Mouse (Mus musculus): ENCODE data around the gene Itgae. TPM values are rescaled to one million over a fixed set of nuclear protein-coding genes. Genes with fewer than 3 reads are reported as not detected.

Gene Itgae
- total RNA-seq, 2 experiments from 2014 or later, result 0.12 TPM; not detected in 1

DNA sequence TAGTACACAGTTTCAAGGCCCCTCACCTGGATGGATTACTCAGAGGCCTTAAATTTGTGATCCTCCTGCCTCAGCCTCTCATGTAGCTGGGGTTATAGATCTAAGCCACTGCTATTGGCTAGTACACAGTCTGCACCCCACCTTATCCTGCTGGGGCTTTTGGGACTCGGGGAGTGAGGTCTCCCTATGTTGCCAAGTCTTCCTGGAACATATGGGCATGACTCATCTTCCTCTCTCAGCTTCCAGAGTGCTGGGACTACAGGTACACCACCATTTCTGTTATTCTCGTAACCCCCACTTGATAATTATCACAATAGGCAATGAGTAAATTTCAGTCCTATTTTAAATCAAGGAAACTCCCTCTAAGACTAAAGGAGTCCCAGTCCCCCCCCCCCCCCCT, 104.1 kb downstream of the Itgae start:
- no peak for DNase-seq (ENCODE audit: low spot score in 2 of 2)

Other genes starting within 250 kb of the Itgae start
- gene Atp2a3, start 129.4 kb upstream of the Itgae start, total RNA-seq (2021), result 1 to 10 TPM; 6.6 to 8.5 TPM
- gene P2rx1, start 91.5 kb upstream of the Itgae start, total RNA-seq (2021), result under 1 TPM; 0.26 to 0.47 TPM
- 100 to 1,000 TPM; 108 to 123 TPM for gene Camkk1, start 71.6 kb upstream of the Itgae start, total RNA-seq (2021)
- gene Ncbp3, start 42.8 kb upstream of the Itgae start, total RNA-seq (2021), result 1 to 10 TPM; 9.1 to 9.8 TPM
- under 1 TPM; 0.12 TPM for gene Haspin, start 47.7 kb downstream of the Itgae start, total RNA-seq (2021)
- gene P2rx5, start 69.8 kb downstream of the Itgae start, total RNA-seq (2021), result under 1 TPM; 0.35 to 0.54 TPM
- gene Emc6, start 86.5 kb downstream of the Itgae start, total RNA-seq (2021), result 10 to 100 TPM; 48.0 to 53.3 TPM
- 10 to 100 TPM in 1 of 2 experiments, 1 to 10 TPM in 1; 9.2 to 10.6 TPM for gene Tax1bp3, start 86.5 kb downstream of the Itgae start, total RNA-seq (2021)
- 10 to 100 TPM; 18.6 to 20.8 TPM for gene Ctns, start 108.5 kb downstream of the Itgae start, total RNA-seq (2021)
- 1 to 10 TPM; 2.8 to 2.9 TPM for gene Shpk, start 108.9 kb downstream of the Itgae start, total RNA-seq (2021)
- under 1 TPM in 1 of 2 experiments, not detected in 1; 0.21 TPM for gene Trpv1, start 143.7 kb downstream of the Itgae start, total RNA-seq (2021)
- gene Trpv3, start 176.8 kb downstream of the Itgae start, total RNA-seq (2021), result under 1 TPM; 0.30 to 0.44 TPM
- gene Aspa, start 239.0 kb downstream of the Itgae start, total RNA-seq (2021), result 10 to 100 TPM; 12.4 to 13.4 TPM
- not detected for gene Gm49340, start 239.2 kb downstream of the Itgae start, total RNA-seq (2021)
- not detected for gene Spata22, start 239.2 kb downstream of the Itgae start, total RNA-seq (2021)